Mouse (Mus musculus): ENCODE data around the gene Ttc28.

DNA sequence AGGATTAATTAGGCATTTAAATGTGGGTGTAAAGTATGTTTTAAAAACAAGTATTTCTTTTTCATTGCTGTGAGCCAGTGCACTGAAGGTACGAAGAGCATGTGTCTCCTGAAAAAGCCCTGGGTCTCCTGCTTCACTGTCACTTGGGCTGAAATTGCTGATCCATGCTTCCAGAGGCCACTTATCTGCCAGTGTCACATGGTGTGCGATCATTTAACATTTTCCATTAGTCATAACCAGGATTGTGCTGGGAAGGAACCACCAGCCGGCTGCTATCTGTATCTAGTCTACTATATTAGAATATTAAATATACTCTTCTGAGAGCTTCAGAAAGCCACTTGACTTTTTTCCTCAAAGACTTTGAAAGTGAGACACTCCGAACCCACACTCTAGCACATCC, 186.2 kb downstream of the Ttc28 start:
- no peak for TF ChIP-seq CTCF (IDR thresholded peaks at IDR 0.05; ENCODE audit: low read depth)
- no peak for TF ChIP-seq EP300 (optimal IDR thresholded peaks at IDR 0.05)

All from stomach, postnatal 0 days (tissue).